Mouse (Mus musculus): ENCODE measurements around the gene Crk. TPM values are rescaled to one million over a fixed set of nuclear protein-coding genes. Genes with fewer than 3 reads are reported as not detected.
"Not testable (repeated sequence)": the region's sequence is repeated elsewhere in the genome, so short reads cannot be mapped to it uniquely, and the experiment has no call there.

The Crk gene
- polyA plus RNA-seq, 1 experiment from 2014 or later = 116 TPM

- H3K9me3 ChIP-seq; H3K4me2 ChIP-seq; H3K9ac ChIP-seq; H3K27me3 ChIP-seq (replicated peaks); ATAC-seq (ENCODE audit: insufficient read depth, low FRiP score, low read depth); H3K27ac ChIP-seq; H3K4me1 ChIP-seq; H3K4me3 ChIP-seq (replicated peaks): not testable (repeated sequence)
- 96% methylated on average over 3 of the region's 3 CpGs for WGBS
- peaks cover 42% of the 10 kb centered on the region for H3K36me3 ChIP-seq
Observed at GRCm38 (mm10) chr11:75697464-75697863, 18.4 kb downstream of the Crk start.

DNA sequence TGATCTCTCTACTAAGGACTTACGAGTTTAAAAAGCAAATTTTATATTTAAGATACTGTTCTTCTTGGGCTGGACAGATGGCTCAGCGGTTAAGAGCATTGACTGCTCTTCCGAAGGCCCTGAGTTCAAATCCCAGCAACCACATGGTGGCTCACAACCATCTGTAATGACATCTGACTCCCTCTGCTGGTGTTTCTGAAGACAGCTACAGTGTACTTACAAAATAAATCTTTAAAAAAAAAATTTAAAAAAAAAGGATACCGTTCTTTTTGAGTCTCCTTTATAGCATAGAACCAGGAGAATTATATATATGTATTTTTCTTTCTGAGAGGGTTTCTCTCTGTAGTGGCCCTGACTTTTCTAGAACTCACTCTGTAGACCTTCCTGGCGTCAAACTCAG is 21.5 kb downstream of the Crk start:
- Histone ChIP-seq H3K9ac (no peak overlapping the region), H3K4me3 (replicated peaks) (no peak overlapping the region), H3K4me1 (no peaks in the 10 kb centered on the region), H3K9me3 (no peaks in the 10 kb centered on the region), H3K27ac (no peak overlapping the region), H3K4me2 (no peak overlapping the region), H3K27me3 (replicated peaks) (no peaks in the 10 kb centered on the region), H3K36me3 (peaks cover 61% of the 10 kb centered on the region)
- no peak for ATAC-seq (ENCODE audit: insufficient read depth, low FRiP score, low read depth)
- 94% methylated on average over 5 of the region's 5 CpGs for WGBS

- Histone ChIP-seq H3K4me3 (replicated peaks) (no peak overlapping the region), H3K4me1 (no peaks in the 10 kb centered on the region), H3K27ac (no peak overlapping the region), H3K4me2 (no peak overlapping the region), H3K27me3 (replicated peaks) (no peaks in the 10 kb centered on the region), H3K9ac (no peak overlapping the region), H3K9me3 (no peaks in the 10 kb centered on the region), H3K36me3 (peaks cover 60% of the 10 kb centered on the region)
- 90% methylated on average over 6 of the region's 6 CpGs for WGBS
- ATAC-seq (ENCODE audit: insufficient read depth, low FRiP score, low read depth) = no peak
Observed at GRCm38 (mm10) chr11:75702761-75703160, 23.7 kb downstream of the Crk start.

DNA sequence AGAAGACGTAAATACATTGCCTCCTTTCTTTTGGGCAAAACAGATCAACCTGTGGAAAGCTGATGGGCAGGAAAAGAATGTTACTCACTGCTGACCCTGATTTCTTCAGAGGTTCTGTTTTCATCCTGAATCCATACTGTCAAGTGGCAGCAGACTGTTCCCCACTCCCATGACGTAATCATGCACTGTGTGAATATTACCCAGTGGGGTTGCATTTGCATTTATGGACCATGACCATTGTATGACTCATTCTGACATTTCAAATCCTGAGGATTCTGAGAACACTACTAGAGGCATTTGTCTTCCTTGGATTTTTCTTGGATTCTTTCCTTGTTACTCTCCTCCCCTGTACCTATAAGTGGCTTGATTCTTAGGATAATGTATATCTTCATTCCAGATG is 24.7 kb downstream of the Crk start:
- Histone ChIP-seq H3K9ac (no peak overlapping the region), H3K4me1 (no peaks in the 10 kb centered on the region), H3K27me3 (replicated peaks) (no peaks in the 10 kb centered on the region), H3K36me3 (peaks cover 50% of the 10 kb centered on the region), H3K4me2 (no peak overlapping the region), H3K27ac (no peak overlapping the region), H3K4me3 (replicated peaks) (no peak overlapping the region), H3K9me3 (no peaks in the 10 kb centered on the region)
- WGBS = 87% methylated on average over 2 of the region's 2 CpGs
- no peak for ATAC-seq (ENCODE audit: insufficient read depth, low FRiP score, low read depth)

GRCm38 (mm10) chr11:75713949-75714348 is 34.9 kb downstream of the Crk start:
- no peak overlapping the region for H3K4me2 ChIP-seq
- no peaks in the 10 kb centered on the region for H3K27me3 ChIP-seq (replicated peaks)
- H3K9me3 ChIP-seq = no peaks in the 10 kb centered on the region
- WGBS = 83% methylated on average over 1 of the region's 1 CpGs
- no peaks in the 10 kb centered on the region for H3K36me3 ChIP-seq
- no peak overlapping the region for H3K9ac ChIP-seq
- no peaks in the 10 kb centered on the region for H3K4me1 ChIP-seq
- H3K27ac ChIP-seq = no peak overlapping the region
- no peak overlapping the region for H3K4me3 ChIP-seq (replicated peaks)
- no peak for ATAC-seq (ENCODE audit: insufficient read depth, low FRiP score, low read depth)

- Histone ChIP-seq H3K27me3 (replicated peaks) (no peaks in the 10 kb centered on the region), H3K4me1 (no peaks in the 10 kb centered on the region), H3K4me2 (no peak overlapping the region), H3K27ac (no peak overlapping the region), H3K4me3 (replicated peaks) (no peak overlapping the region), H3K9ac (no peak overlapping the region), H3K9me3 (no peaks in the 10 kb centered on the region), H3K36me3 (no peaks in the 10 kb centered on the region)
- ATAC-seq (ENCODE audit: insufficient read depth, low FRiP score, low read depth) = no peak
- 38% methylated on average over 12 of the region's 12 CpGs for WGBS
Observed at GRCm38 (mm10) chr11:75715556-75715955, 36.5 kb downstream of the Crk start.

DNA sequence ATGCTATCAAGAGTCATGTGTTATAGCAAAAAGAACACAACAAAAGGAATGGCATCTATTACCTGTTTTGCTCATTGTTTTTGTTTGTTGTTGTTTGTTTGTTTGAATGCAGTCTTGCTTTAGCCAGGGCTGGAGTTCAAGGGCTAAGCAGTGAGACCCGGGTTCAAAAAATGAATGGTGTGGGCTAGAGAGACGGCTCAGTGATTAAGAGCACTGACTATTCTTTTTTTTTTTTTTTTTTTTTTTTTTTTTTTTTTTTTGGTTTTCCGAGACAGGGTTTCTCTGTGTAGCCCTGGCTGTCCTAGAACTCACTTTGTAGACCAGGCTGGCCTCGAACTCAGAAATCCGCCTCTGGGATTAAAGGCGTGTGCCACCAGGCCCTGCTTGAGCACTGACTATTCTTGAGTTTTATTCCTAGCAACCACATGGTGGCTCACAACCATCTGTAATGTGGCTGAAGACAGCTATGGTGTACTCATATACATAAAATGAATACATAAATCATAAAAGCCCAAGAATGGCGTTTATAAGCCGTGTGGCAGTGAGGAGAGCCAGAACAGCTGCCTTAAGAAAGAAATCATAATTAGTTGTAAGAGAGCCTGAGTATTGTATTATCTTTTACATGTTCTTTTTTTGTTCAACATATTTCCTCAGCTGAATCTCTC is 37.7 kb downstream of the Crk start:
- WGBS = 70% methylated on average over 8 of the region's 8 CpGs

GRCm38 (mm10) chr11:75722339-75722738 is 43.3 kb downstream of the Crk start:
- no peaks in the 10 kb centered on the region for H3K36me3 ChIP-seq
- no peak overlapping the region for H3K9ac ChIP-seq
- no peaks in the 10 kb centered on the region for H3K4me1 ChIP-seq
- H3K4me2 ChIP-seq = no peak overlapping the region
- H3K9me3 ChIP-seq = no peaks in the 10 kb centered on the region
- no peak overlapping the region for H3K4me3 ChIP-seq (replicated peaks)
- no peaks in the 10 kb centered on the region for H3K27me3 ChIP-seq (replicated peaks)
- ATAC-seq (ENCODE audit: insufficient read depth, low FRiP score, low read depth) = no peak
- WGBS = 59% methylated on average over 4 of the region's 4 CpGs
- no peak overlapping the region for H3K27ac ChIP-seq

More for the DNA sequence above, 37.7 kb downstream of the Crk start:
- no peak overlapping the region for H3K4me3 ChIP-seq (replicated peaks)
- no peaks in the 10 kb centered on the region for H3K9me3 ChIP-seq
- no peaks in the 10 kb centered on the region for H3K27me3 ChIP-seq (replicated peaks)
- H3K36me3 ChIP-seq = no peaks in the 10 kb centered on the region
- H3K27ac ChIP-seq = no peak overlapping the region
- H3K4me1 ChIP-seq = no peaks in the 10 kb centered on the region
- no peak overlapping the region for H3K4me2 ChIP-seq
- no peak overlapping the region for H3K9ac ChIP-seq
- ATAC-seq (ENCODE audit: insufficient read depth, low FRiP score, low read depth) = no peak

- Histone ChIP-seq H3K9ac (no peak overlapping the region), H3K27me3 (replicated peaks) (no peaks in the 10 kb centered on the region), H3K4me3 (replicated peaks) (no peak overlapping the region), H3K36me3 (no peaks in the 10 kb centered on the region), H3K9me3 (no peaks in the 10 kb centered on the region), H3K4me2 (no peak overlapping the region), H3K4me1 (peaks cover 7% of the 10 kb centered on the region; the same call in 1 of the 2 replicates), H3K27ac (no peak overlapping the region)
- ATAC-seq (ENCODE audit: insufficient read depth, low FRiP score, low read depth) = no peak
- WGBS = 55% methylated on average over 2 of the region's 2 CpGs
Observed at GRCm38 (mm10) chr11:75727168-75727567, 48.1 kb downstream of the Crk start.

DNA sequence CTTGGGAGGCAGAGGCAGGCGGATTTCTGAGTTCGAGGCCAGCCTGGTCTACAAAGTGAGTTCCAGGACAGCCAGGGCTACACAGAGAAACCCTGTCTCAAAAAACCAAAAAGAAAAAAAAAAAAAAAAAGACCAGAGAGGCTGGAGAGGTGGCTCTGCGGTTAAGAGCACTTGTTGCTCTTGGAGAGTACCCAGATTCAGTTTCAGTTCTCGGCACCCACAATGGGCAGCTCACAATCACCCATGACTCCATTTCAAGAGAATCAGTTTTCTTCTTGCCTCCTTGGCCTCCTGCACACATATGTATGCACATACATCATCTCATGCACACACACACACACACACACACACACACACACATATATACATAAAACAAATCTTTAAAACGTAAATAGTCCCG is 48.6 kb downstream of the Crk start:
- H3K27ac ChIP-seq; H3K4me2 ChIP-seq; H3K36me3 ChIP-seq; H3K9me3 ChIP-seq; H3K4me3 ChIP-seq (replicated peaks); ATAC-seq (ENCODE audit: insufficient read depth, low FRiP score, low read depth); H3K4me1 ChIP-seq; H3K9ac ChIP-seq; H3K27me3 ChIP-seq (replicated peaks): not testable (repeated sequence)
- 88% methylated on average over 6 of the region's 6 CpGs for WGBS

- Histone ChIP-seq H3K4me1 (peaks cover 25% of the 10 kb centered on the region), H3K27ac (peak within 1 kb of the TSS; percentile 98), H3K9ac (peak within 1 kb of the TSS; percentile 97), H3K27me3 (replicated peaks) (no peaks in the 10 kb centered on the region), H3K9me3 (no peaks in the 10 kb centered on the region), H3K4me3 (replicated peaks) (peak within 1 kb of the TSS; percentile 88), H3K36me3 (no peaks in the 10 kb centered on the region), H3K4me2 (peak within 1 kb of the TSS; percentile 81)
- ATAC-seq (ENCODE audit: insufficient read depth, low FRiP score, low read depth) = peak; percentile 92
- under 1% methylated on average over 66 of the region's 76 CpGs for WGBS
Observed at GRCm38 (mm10) chr11:75732434-75733226, 53.6 kb downstream of the Crk start, which contains the start of gene Ywhae. Gene Ywhae, plus strand, starts transcription at chr11:75732869.

GRCm38 (mm10) chr11:75733227-75733940 is 54.3 kb downstream of the Crk start:
- Histone ChIP-seq H3K4me1 (peaks cover 25% of the 10 kb centered on the region), H3K4me2 (peak overlapping the region; percentile 81), H3K9me3 (no peaks in the 10 kb centered on the region), H3K9ac (peak overlapping the region; percentile 97), H3K36me3 (no peaks in the 10 kb centered on the region), H3K4me3 (replicated peaks) (peak overlapping the region; percentile 88), H3K27me3 (replicated peaks) (no peaks in the 10 kb centered on the region), H3K27ac (peak overlapping the region; percentile 98)
- under 1% methylated on average over 44 of the region's 52 CpGs for WGBS
- peak; percentile 63 for ATAC-seq (ENCODE audit: insufficient read depth, low FRiP score, low read depth)
